Mouse (Mus musculus) MEL (cell line): ENCODE data around the gene Ltbp2. TPM values are rescaled to one million over a fixed set of nuclear protein-coding genes. Genes with fewer than 3 reads are reported as not detected.

Experiments used
- DNase-seq: peaks from one replicate; pipeline ENCODE4 v3.0.0; 2011; ENCODE audit warnings: low read depth, low spot score
- H3K27ac ChIP-seq: 2 replicates; pipeline ENCODE4 v1.5.1; 2012; ENCODE audit warnings: low read depth, mild to moderate bottlenecking, control low read depth, low read length, moderate library complexity; ENCODE audit not compliant: control insufficient read depth
- H3K27me3 ChIP-seq, 2 experiments: fragments of 150-350 bp in 1 of 2; sonication (generic) in 1 of 2; 2 replicates each; pipeline ENCODE4 v1.6.1; 2012; ENCODE audit warnings: low read length in 2 of 2, mild to moderate bottlenecking in 2 of 2, improper control_type of control experiment in 1 of 2, moderate library complexity in 1 of 2; ENCODE audit not compliant: insufficient read depth in 2 of 2, control insufficient read depth in 1 of 2
- H3K36me3 ChIP-seq, 2 experiments: 2 replicates each; pipeline ENCODE4 v1.6.1; 2012 to 2014; ENCODE audit warnings: low read length in 2 of 2, improper control_type of control experiment in 1 of 2, inconsistent platforms in 1 of 2, mild to moderate bottlenecking in 1 of 2; ENCODE audit not compliant: insufficient read depth in 2 of 2, control insufficient read depth in 1 of 2
- H3K4me1 ChIP-seq, 2 experiments: fragments of 150-350 bp in 1 of 2; sonication (generic) in 1 of 2; 2 replicates each; pipeline ENCODE4 v1.6.1; 2012; ENCODE audit warnings: low read length in 2 of 2, improper control_type of control experiment in 1 of 2, mild to moderate bottlenecking in 1 of 2; ENCODE audit not compliant: insufficient read depth in 2 of 2, control insufficient read depth in 1 of 2
- H3K4me3 ChIP-seq, 2 experiments: fragments of 150-350 bp in 1 of 2; sonication (generic) in 1 of 2; 2 replicates each; pipeline ENCODE4 v1.5.1; 2012; ENCODE audit warnings: low read depth in 2 of 2, low read length in 2 of 2, mild to moderate bottlenecking in 2 of 2, moderate library complexity in 2 of 2, control low read depth in 1 of 2, improper control_type of control experiment in 1 of 2; ENCODE audit not compliant: control insufficient read depth in 1 of 2, insufficient read depth in 1 of 2
- H3K79me2 ChIP-seq: 2 replicates; pipeline ENCODE4 v1.6.1; 2012; ENCODE audit warnings: mild to moderate bottlenecking, low read length, moderate library complexity; ENCODE audit not compliant: control insufficient read depth, poor library complexity, insufficient read depth
- H3K9ac ChIP-seq: 2 replicates; pipeline ENCODE4 v1.6.1; 2012; ENCODE audit warnings: low read depth, mild to moderate bottlenecking, control low read depth, low read length, moderate library complexity; ENCODE audit not compliant: control insufficient read depth, poor library complexity, severe bottlenecking
- H3K9me3 ChIP-seq: fragments of 150-350 bp; sonication (generic); replicated peaks from 2 replicates; pipeline ENCODE4 v1.6.1; 2012; ENCODE audit warnings: mild to moderate bottlenecking, low read length, improper control_type of control experiment, moderate library complexity; ENCODE audit not compliant: insufficient read depth
- BHLHE40 ChIP-seq: IDR thresholded peaks from 2 replicates; pipeline ENCODE4 v1.6.1; 2012; ENCODE audit warnings: low read depth, mild to moderate bottlenecking, inconsistent platforms, low read length, improper control_type of control experiment, borderline replicate concordance
- ELF1 ChIP-seq: IDR thresholded peaks from 2 replicates; pipeline ENCODE4 v1.6.1; 2014; ENCODE audit warnings: low read depth, mild to moderate bottlenecking, inconsistent platforms, low read length, improper control_type of control experiment, moderate library complexity
- EP300 ChIP-seq, 2 experiments: IDR thresholded peaks; 2 replicates each; pipeline ENCODE4 v1.6.1; 2011; ENCODE audit warnings: improper control_type of control experiment in 2 of 2, low read length in 2 of 2, low read depth in 1 of 2, mild to moderate bottlenecking in 1 of 2
- ETS1 ChIP-seq: IDR thresholded peaks from 2 replicates; pipeline ENCODE4 v1.6.1; 2012; ENCODE audit warnings: low read depth, mild to moderate bottlenecking, inconsistent platforms, low read length, improper control_type of control experiment, moderate library complexity
- GATA1 ChIP-seq: IDR thresholded peaks from 2 replicates; pipeline ENCODE4 v1.6.1; 2011; ENCODE audit warnings: low read depth, low read length, improper control_type of control experiment
- JUND ChIP-seq: IDR thresholded peaks from 2 replicates; pipeline ENCODE4 v1.6.1; 2011; ENCODE audit warnings: low read depth, mild to moderate bottlenecking, improper control_type of control experiment, low read length
- KAT2A ChIP-seq: conservative IDR thresholded peaks from 2 replicates; pipeline ENCODE4 v1.6.1; 2012; ENCODE audit warnings: low read depth, low read length, improper control_type of control experiment, inconsistent platforms
- MAFK ChIP-seq: IDR thresholded peaks from 2 replicates; pipeline ENCODE4 v1.6.1; 2011; ENCODE audit warnings: low read depth, mild to moderate bottlenecking, low read length, improper control_type of control experiment, borderline replicate concordance
- MAZ ChIP-seq: IDR thresholded peaks from 2 replicates; pipeline ENCODE4 v1.6.1; 2012; ENCODE audit warnings: low read depth, mild to moderate bottlenecking, inconsistent platforms, low read length, improper control_type of control experiment
- MXI1 ChIP-seq: IDR thresholded peaks from 2 replicates; pipeline ENCODE4 v1.6.1; 2011; ENCODE audit warnings: mild to moderate bottlenecking, low read depth, low read length, improper control_type of control experiment
- NELFE ChIP-seq: IDR thresholded peaks from 2 replicates; pipeline ENCODE4 v1.6.1; 2011; ENCODE audit warnings: low read depth, low read length, improper control_type of control experiment
- RAD21 ChIP-seq: IDR thresholded peaks from 2 replicates; pipeline ENCODE4 v1.6.1; 2011; ENCODE audit warnings: mild to moderate bottlenecking, low read depth, low read length, improper control_type of control experiment
- RCOR1 ChIP-seq: IDR thresholded peaks from 2 replicates; pipeline ENCODE4 v1.6.1; 2012; ENCODE audit warnings: low read depth, mild to moderate bottlenecking, inconsistent platforms, low read length, improper control_type of control experiment
- TAL1 ChIP-seq: IDR thresholded peaks from 2 replicates; pipeline ENCODE4 v1.6.1; 2012; ENCODE audit warnings: mild to moderate bottlenecking, inconsistent platforms, low read length, moderate library complexity, mixed read lengths
- TBP ChIP-seq: IDR thresholded peaks from 2 replicates; pipeline ENCODE4 v1.8.0; 2011; ENCODE audit warnings: low read depth, low read length, improper control_type of control experiment
- TCF12 ChIP-seq: IDR thresholded peaks from 2 replicates; pipeline ENCODE4 v1.6.1; 2014; ENCODE audit warnings: low read depth, mild to moderate bottlenecking, inconsistent platforms, low read length, improper control_type of control experiment, moderate library complexity
- USF1 ChIP-seq: IDR thresholded peaks from 2 replicates; pipeline ENCODE4 v1.6.1; 2014; ENCODE audit warnings: low read depth, mild to moderate bottlenecking, inconsistent platforms, low read length, improper control_type of control experiment, moderate library complexity
- polyA plus RNA-seq, 2 experiments: library from polyadenylated mRNA; stranded (reverse) in 1 of 2; unstranded in 1 of 2; fragments of >175 nt in 1 of 2; fragments of >200 nt in 1 of 2; gene quantifications; 2 replicates each; pipeline versions ENCODE4 v1.2.1 to v1.2.4; 2012; ENCODE audit warnings: low replicate concordance in 2 of 2, low read depth in 1 of 2; ENCODE audit not compliant: insufficient read length in 2 of 2, insufficient read depth in 1 of 2, missing spikeins in 1 of 2
- total RNA-seq: library from RNA; depleted of rRNA; stranded (reverse); fragments of 300-350 nt; gene quantifications from 2 replicates; pipeline ENCODE4 v1.2.3, GENCODE M21; 2012

Ltbp2 gene
- total and polyA plus RNA-seq, 3 experiments, result 0.01 to 0.08 TPM; not detected in 1

GRCm38 (mm10) chr12:84774376-84774775 lies 102.0 kb downstream of the Ltbp2 start:
- Histone ChIP-seq H3K4me3 (peak overlapping the region; percentile 86; a peak in 3 of 4 replicates), H3K9me3 (no peaks in the 10 kb centered on the region), H3K9ac (peak overlapping the region; percentile 87), H3K4me1 (peaks cover 18 to 21% of the 10 kb centered on the region in 2 experiments), H3K36me3 (peaks cover 2 to 32% of the 10 kb centered on the region in 2 experiments; a peak in 3 of 4 replicates), H3K27me3 (no peaks in the 10 kb centered on the region), H3K79me2 (peaks cover 17% of the 10 kb centered on the region), H3K27ac (peak overlapping the region; percentile 54)
- TF ChIP-seq MXI1 (peak; percentile 22; the same call in 1 of the 2 replicates), TBP (0 out of 2 replicates have a peak, but pooled peaks have one; percentile 26), MAFK (no peak), EP300 (IDR thresholded peaks at IDR 0.05; ENCODE audit: low read depth in 1 of 2, low read length in 2 of 2) (peak; percentile 50 to 63; a peak in 2 of 4 replicates), TAL1 (peak; percentile 42), GATA1 (0 out of 2 replicates have a peak, but pooled peaks have one; percentile 8), RAD21 (no peak), MAZ (no peak), NELFE (peak; percentile 31; the same call in 1 of the 2 replicates)
- peak; percentile 67 for DNase-seq

DNA sequence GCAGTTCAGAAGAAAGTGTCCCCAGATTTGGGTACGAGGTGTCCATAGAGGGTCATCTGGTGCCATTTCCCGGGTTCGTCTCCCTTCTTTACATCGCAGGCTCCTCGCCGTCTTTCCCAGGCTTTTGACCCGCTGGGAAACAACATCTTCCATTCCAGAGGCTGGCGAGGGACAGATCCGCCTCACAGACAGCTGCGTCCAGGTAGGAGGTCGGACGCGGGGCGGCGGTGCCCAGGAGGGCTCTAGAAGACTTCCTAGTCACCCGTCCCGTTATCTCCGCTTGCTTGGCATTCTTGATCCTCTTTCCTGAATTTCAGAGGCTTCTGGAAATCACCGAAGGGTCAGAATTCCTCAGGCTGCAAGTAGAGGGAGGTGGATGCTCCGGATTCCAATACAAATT lies 102.9 kb downstream of the Ltbp2 start:
- Histone ChIP-seq H3K27ac (peak overlapping the region; percentile 54), H3K4me1 (peaks cover 18 to 21% of the 10 kb centered on the region in 2 experiments), H3K4me3 (peak overlapping the region; percentile 86), H3K9me3 (no peaks in the 10 kb centered on the region), H3K36me3 (peaks cover 2 to 32% of the 10 kb centered on the region in 2 experiments; a peak in 3 of 4 replicates), H3K79me2 (peaks cover 17% of the 10 kb centered on the region), H3K27me3 (no peaks in the 10 kb centered on the region), H3K9ac (peak overlapping the region; percentile 87)
- TF ChIP-seq USF1 (no peak), RCOR1 (0 out of 2 replicates have a peak, but pooled peaks have one; percentile 1), KAT2A (no peak), BHLHE40 (no peak), TBP (no peak), MXI1 (no peak), JUND (no peak), TCF12 (0 out of 2 replicates have a peak, but pooled peaks have one; percentile 1), ELF1 (no peak), ETS1 (0 out of 2 replicates have a peak, but pooled peaks have one; percentile 3)
- no peak for DNase-seq
